Mouse (Mus musculus): Measurements from ENCODE around the gene Slc44a3. TPM values are rescaled to one million over a fixed set of nuclear protein-coding genes. Genes with fewer than 3 reads are reported as not detected.

The Slc44a3 gene
- polyA plus RNA-seq (2016; fragmentation: Nextera tagmentation; extraction: Ambion mirVana), result 1.5 and 1.6 TPM in 2 replicates

DNA sequence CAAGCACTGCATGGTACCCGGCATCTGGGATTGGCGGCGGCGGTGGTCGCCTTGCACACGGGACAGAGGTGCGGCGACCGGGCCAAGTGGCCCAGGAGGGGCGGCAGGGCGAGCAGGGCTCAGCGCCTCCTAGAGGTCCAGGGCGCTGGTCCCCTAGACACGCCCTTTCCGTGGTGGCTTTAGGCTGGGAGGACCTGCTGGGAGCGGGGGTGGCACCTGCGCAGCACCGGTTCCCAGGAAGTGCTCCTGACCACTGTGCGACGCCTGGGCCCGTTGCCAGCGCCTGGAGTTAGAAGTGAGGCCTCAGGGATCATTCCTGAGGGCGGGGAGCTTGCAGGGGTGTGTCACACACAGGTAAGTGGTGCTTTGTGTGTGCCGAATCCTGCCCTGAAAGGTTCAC lies at the start of gene Slc44a3:
TSS of gene Slc44a3 (minus strand) at position 229 of the 400 bp plus-strand sequence.
- no peaks in the 10 kb centered on the region for H3K36me3 ChIP-seq
- peak within 1 kb of the TSS; percentile 19 for H3K4me3 ChIP-seq
- peak; percentile 57 for ATAC-seq (ENCODE audit: insufficient number of reproducible peaks, insufficient read depth, low FRiP score, low TSS enrichment)
- no peaks in the 10 kb centered on the region for H3K9me3 ChIP-seq
- H3K9ac ChIP-seq, result no peak within 1 kb of the TSS
- peaks cover 12% of the 10 kb centered on the region for H3K4me1 ChIP-seq
- peaks cover 17% of the 10 kb centered on the region for H3K27me3 ChIP-seq
- WGBS, result 3% methylated on average over 24 of the region's 24 CpGs
- H3K4me2 ChIP-seq (replicated peaks), result peak within 1 kb of the TSS; percentile 41
- no peak within 1 kb of the TSS for H3K27ac ChIP-seq

DNA sequence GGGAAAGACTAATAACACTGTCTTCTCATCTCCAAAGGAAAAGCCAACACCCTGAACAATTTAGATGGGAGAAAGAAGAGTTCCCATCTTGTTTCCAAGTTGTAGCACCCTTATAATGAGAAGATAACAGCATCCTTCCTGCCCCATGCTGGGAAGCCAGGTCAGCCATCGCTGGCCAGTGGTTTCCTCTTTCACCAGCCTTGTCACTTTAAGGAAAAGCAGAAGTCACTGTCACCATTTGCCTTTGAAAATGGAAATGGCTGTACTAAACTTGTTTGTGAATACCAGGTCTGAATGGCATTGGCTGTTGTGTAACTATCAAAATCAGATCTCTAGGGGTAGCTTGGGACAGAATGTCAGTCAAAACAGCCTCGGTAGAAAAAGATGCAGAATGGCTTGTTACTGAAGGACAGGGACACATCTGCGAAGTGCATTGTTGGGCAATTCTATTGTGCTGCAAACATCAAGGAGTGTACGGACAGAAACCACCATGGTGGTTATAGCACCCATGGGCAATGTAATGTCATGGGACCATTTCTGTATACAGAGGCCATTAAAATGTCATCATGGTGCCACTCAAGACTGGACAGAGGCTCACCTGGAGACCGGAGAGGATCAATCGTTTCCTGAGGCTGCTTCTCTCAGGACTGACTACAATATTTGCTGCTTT lies 47.8 kb upstream of the Slc44a3 start:
- Histone ChIP-seq H3K27me3 (no peaks in the 10 kb centered on the region), H3K9me3 (no peaks in the 10 kb centered on the region), H3K4me3 (no peak overlapping the region), H3K36me3 (no peaks in the 10 kb centered on the region), H3K9ac (no peak overlapping the region), H3K4me2 (replicated peaks) (no peak overlapping the region), H3K27ac (no peak overlapping the region), H3K4me1 (peaks cover 27% of the 10 kb centered on the region)
- WGBS, result 89% methylated on average over 6 of the region's 6 CpGs
- ATAC-seq (ENCODE audit: insufficient number of reproducible peaks, insufficient read depth, low FRiP score, low TSS enrichment), result no peak

DNA sequence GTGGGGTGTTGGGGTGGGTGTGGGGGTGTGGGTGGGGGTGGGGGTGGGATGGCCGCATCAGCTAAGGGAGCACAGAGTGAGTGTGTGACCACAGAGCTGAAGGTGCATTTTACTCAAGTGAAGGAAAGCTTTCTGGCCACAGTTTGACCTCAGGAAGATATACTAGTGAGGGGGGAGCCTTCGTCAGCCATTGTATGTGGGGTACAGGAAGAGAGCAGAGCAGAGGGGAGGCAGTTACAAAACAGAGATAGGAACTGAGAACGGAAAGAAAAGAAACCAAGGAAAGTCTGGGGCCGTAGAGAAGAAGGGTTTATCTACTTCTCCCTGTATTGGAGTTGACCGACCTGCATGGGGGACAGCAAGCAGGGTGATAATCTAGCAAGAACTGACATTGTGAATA lies 47.2 kb upstream of the Slc44a3 start:
- peaks cover 21% of the 10 kb centered on the region for H3K4me1 ChIP-seq
- H3K4me3 ChIP-seq, result no peak overlapping the region

DNA sequence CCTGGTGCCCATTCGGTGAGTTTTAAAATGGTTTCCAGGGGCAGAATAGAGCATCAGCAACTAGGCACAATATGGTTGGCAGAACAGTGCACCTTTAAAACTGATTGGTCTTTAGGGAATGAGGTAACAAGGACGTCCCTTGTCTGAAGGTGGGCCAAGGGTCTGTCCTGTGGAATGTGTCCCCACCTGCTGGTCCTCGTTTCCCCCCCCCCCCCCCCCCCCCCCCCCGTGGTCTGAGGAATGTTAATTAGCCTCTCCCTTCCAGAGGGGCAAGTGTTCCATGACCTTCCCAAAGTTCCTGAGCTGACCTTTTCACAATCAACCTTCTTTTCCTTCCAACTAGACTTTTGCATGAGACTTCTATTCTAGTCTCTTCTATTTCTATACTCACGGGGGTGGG lies 46.5 kb upstream of the Slc44a3 start:
- no peak overlapping the region for H3K4me2 ChIP-seq (replicated peaks)
- H3K9me3 ChIP-seq, result no peaks in the 10 kb centered on the region
- H3K27ac ChIP-seq, result no peak overlapping the region
- H3K4me3 ChIP-seq, result no peak overlapping the region
- no peak for ATAC-seq (ENCODE audit: insufficient number of reproducible peaks, insufficient read depth, low FRiP score, low TSS enrichment)
- H3K36me3 ChIP-seq, result no peaks in the 10 kb centered on the region
- H3K4me1 ChIP-seq, result peaks cover 15% of the 10 kb centered on the region
- H3K9ac ChIP-seq, result no peak overlapping the region
- WGBS, result 45% methylated on average over 4 of the region's 5 CpGs
- no peaks in the 10 kb centered on the region for H3K27me3 ChIP-seq

More for the DNA sequence above, 47.2 kb upstream of the Slc44a3 start:
- no peaks in the 10 kb centered on the region for H3K36me3 ChIP-seq
- H3K27me3 ChIP-seq, result no peaks in the 10 kb centered on the region
- no peak overlapping the region for H3K4me2 ChIP-seq (replicated peaks)
- WGBS, result 90% methylated on average over 5 of the region's 5 CpGs
- no peaks in the 10 kb centered on the region for H3K9me3 ChIP-seq
- no peak for ATAC-seq (ENCODE audit: insufficient number of reproducible peaks, insufficient read depth, low FRiP score, low TSS enrichment)
- H3K27ac ChIP-seq, result no peak overlapping the region
- no peak overlapping the region for H3K9ac ChIP-seq

DNA sequence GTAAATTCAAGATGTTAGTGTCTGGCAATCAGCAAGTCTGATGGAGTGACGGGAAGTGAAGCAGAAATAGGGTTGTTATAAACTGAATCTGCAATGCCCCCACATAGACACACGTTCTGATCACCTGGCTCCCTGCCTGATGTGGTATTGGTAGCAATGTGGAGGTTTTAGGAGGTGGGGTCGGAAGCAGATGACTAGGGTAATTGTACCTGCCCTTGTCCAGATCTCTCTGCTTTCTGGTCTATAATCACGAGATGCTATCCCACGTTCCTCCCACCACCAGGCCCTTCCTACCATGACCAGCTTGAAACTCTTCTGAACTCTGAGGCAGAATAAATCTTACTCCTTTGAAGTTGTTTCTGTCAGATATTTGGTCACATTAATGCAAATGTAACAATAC lies 45.4 kb upstream of the Slc44a3 start:
- peaks cover 14% of the 10 kb centered on the region for H3K4me1 ChIP-seq
- WGBS, result 61% methylated on average over 5 of the region's 5 CpGs
- H3K27me3 ChIP-seq, result no peaks in the 10 kb centered on the region
- no peaks in the 10 kb centered on the region for H3K9me3 ChIP-seq
- no peak overlapping the region for H3K4me3 ChIP-seq
- H3K36me3 ChIP-seq, result no peaks in the 10 kb centered on the region
- no peak for ATAC-seq (ENCODE audit: insufficient number of reproducible peaks, insufficient read depth, low FRiP score, low TSS enrichment)
- H3K27ac ChIP-seq, result peak overlapping the region; percentile 74
- H3K9ac ChIP-seq, result no peak overlapping the region
- no peak overlapping the region for H3K4me2 ChIP-seq (replicated peaks)

DNA sequence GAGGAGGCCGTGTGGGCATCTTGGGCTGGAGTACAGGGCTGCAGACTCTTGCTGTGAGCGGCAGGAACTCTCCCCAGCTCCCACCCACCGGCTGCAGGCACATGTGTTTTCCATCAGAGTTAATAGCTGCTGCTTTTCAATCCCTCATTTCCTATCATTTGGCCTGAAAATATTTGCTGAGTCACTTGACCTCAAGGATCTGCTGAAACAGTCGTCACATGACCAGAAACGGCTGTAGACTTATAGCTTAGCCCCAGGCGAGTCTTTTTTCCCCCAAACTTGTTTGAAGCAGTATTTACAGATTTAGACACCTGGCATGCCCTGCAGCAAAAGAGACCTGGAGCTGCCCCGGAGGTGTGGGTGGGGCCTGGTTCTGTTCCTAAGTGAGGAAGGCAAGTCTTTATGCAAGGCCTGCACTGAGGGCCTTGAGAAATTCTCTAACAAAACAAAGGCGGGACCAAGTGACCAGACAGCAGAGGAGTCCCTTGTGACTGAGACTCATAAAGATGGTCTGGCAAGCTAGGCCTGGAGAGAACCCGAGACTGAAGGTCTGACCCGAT lies 44.9 kb upstream of the Slc44a3 start:
- ATAC-seq (ENCODE audit: insufficient number of reproducible peaks, insufficient read depth, low FRiP score, low TSS enrichment), result peak; percentile 87
- H3K27ac ChIP-seq, result peak overlapping the region; percentile 74
- H3K4me1 ChIP-seq, result peaks cover 14% of the 10 kb centered on the region
- H3K36me3 ChIP-seq, result no peaks in the 10 kb centered on the region
- H3K9ac ChIP-seq, result no peak overlapping the region
- 15% methylated on average over 10 of the region's 10 CpGs for WGBS
- no peaks in the 10 kb centered on the region for H3K27me3 ChIP-seq
- H3K4me3 ChIP-seq, result no peak overlapping the region
- H3K9me3 ChIP-seq, result no peaks in the 10 kb centered on the region
- H3K4me2 ChIP-seq (replicated peaks), result peak overlapping the region; percentile 16; the same call in 1 of the 2 replicates

DNA sequence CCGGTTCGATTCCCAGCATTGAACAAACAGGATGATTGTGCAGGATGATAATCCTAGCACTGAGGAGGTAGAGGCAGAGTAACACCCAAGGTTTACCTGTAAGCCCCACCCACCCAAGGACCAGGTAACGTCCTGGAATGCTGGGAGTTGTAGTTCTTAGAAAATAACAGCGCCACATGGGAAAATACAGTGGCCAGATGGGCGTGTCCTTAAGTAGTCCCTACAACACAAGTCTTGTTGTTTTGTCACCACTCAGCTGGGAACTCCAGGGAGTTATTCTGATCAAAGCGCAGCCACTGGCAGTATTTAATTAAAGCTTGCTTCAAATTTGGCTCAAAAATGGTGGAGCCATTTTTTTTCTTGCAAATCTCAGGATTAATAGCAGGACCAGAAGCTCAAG lies 44.2 kb upstream of the Slc44a3 start:
- ATAC-seq (ENCODE audit: insufficient number of reproducible peaks, insufficient read depth, low FRiP score, low TSS enrichment), result no peak
- H3K4me2 ChIP-seq (replicated peaks), result no peak overlapping the region

DNA sequence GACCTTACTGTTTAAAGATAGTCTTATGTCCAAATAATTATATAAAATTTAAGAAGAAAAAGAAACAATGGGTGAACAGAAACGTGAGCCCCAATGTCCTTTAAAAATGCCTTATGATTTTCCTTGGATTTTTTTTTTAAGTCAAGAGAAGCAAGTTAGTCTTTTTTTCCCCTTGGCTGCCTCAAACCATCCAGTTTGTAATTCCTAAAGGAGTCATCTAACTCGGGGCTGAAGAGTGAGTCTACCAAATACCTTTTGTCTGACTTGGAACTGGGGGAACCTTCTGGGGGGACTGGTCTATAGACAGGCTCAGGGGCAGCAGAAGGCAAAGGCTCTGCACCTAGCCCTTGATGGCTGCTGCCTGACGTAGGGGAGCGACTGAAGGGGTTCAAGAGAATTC lies 42.2 kb upstream of the Slc44a3 start:
- no peak for ATAC-seq (ENCODE audit: insufficient number of reproducible peaks, insufficient read depth, low FRiP score, low TSS enrichment)
- peaks cover 14% of the 10 kb centered on the region for H3K4me1 ChIP-seq
- no peak overlapping the region for H3K4me2 ChIP-seq (replicated peaks)
- 67% methylated on average over 4 of the region's 4 CpGs for WGBS
- H3K27me3 ChIP-seq, result no peaks in the 10 kb centered on the region
- no peaks in the 10 kb centered on the region for H3K9me3 ChIP-seq
- H3K36me3 ChIP-seq, result no peaks in the 10 kb centered on the region
- no peak overlapping the region for H3K27ac ChIP-seq
- H3K9ac ChIP-seq, result no peak overlapping the region
- H3K4me3 ChIP-seq, result no peak overlapping the region

More for the DNA sequence above, 44.2 kb upstream of the Slc44a3 start:
- H3K9ac ChIP-seq, result no peak overlapping the region
- H3K36me3 ChIP-seq, result no peaks in the 10 kb centered on the region
- H3K9me3 ChIP-seq, result no peaks in the 10 kb centered on the region
- H3K27ac ChIP-seq, result no peak overlapping the region
- 45% methylated on average over 6 of the region's 6 CpGs for WGBS
- no peaks in the 10 kb centered on the region for H3K27me3 ChIP-seq
- peaks cover 14% of the 10 kb centered on the region for H3K4me1 ChIP-seq
- H3K4me3 ChIP-seq, result no peak overlapping the region

DNA sequence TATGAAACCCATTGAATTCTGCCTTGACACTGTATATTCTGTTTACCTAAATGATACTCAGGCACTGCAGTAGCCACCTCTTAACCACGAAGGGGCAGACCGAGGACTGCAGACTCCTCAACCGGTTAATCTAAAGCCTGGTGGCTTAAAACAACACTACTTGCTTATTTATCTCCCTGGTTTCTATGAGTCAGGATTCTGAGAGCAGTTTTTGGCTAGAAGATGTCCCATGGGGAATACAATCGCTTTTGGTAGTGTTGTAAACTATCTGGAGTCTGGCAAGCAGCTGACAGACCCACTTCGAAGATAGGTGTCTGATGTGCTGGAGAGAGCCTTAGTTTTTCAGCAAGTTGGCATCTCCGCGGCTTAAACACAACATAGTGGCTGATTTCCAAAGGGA lies 41.7 kb upstream of the Slc44a3 start:
- no peaks in the 10 kb centered on the region for H3K9me3 ChIP-seq
- H3K27me3 ChIP-seq, result no peaks in the 10 kb centered on the region
- no peak overlapping the region for H3K27ac ChIP-seq
- H3K4me2 ChIP-seq (replicated peaks), result no peak overlapping the region
- no peak overlapping the region for H3K9ac ChIP-seq
- peaks cover 14% of the 10 kb centered on the region for H3K4me1 ChIP-seq
- no peaks in the 10 kb centered on the region for H3K36me3 ChIP-seq
- no peak for ATAC-seq (ENCODE audit: insufficient number of reproducible peaks, insufficient read depth, low FRiP score, low TSS enrichment)
- WGBS, result 65% methylated on average over 7 of the region's 7 CpGs
- H3K4me3 ChIP-seq, result no peak overlapping the region

DNA sequence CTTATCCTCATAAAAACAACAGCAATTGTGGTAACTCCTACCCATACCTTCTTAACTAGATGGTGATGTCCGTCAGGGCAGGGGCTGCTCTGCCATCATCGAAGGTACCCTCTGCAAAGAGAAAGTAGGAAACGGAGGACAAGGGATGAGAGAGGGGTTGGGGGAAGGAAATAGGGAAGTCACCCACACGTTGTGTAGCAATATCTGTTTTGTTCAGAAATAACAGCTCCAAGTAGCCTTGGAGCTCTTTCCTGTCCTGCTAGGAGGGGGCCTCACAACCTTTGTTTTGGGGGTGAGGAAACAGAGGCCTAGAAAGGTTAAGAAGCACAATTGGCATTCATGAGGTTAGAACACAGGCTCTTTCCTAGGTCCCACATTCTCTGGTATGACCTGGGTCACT lies 39.3 kb upstream of the Slc44a3 start:
- Histone ChIP-seq H3K36me3 (no peaks in the 10 kb centered on the region), H3K9me3 (no peaks in the 10 kb centered on the region), H3K27ac (no peak overlapping the region), H3K9ac (no peak overlapping the region), H3K4me2 (replicated peaks) (no peak overlapping the region), H3K4me3 (no peak overlapping the region), H3K4me1 (peaks cover 3% of the 10 kb centered on the region; the same call in 1 of the 2 replicates), H3K27me3 (no peaks in the 10 kb centered on the region)
- no peak for ATAC-seq (ENCODE audit: insufficient number of reproducible peaks, insufficient read depth, low FRiP score, low TSS enrichment)
- WGBS, result 90% methylated on average over 4 of the region's 4 CpGs

DNA sequence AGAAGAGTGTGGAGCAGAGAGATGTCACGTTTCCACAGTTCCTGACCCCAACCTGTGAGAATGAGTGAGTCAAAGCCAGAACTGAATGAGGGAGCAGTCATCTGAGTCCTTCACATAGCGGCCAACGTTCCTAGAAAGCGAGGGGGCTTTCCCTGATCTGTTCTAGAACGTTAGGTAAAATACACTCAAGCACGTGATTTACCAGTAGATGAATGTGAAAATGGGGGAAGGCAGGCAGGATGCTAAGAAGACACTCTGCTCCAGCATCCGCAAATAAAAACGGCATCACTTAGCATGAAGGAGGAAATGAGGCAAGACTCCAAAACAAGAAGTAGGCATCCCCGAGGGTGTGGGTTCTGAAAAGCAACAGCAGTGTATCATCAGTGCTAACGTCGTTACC lies 38.4 kb upstream of the Slc44a3 start:
- H3K4me3 ChIP-seq, result no peak overlapping the region
- H3K9ac ChIP-seq, result no peak overlapping the region
- WGBS, result 87% methylated on average over 11 of the region's 11 CpGs
- ATAC-seq (ENCODE audit: insufficient number of reproducible peaks, insufficient read depth, low FRiP score, low TSS enrichment), result no peak
- no peaks in the 10 kb centered on the region for H3K9me3 ChIP-seq
- no peak overlapping the region for H3K27ac ChIP-seq
- no peaks in the 10 kb centered on the region for H3K36me3 ChIP-seq
- no peak overlapping the region for H3K4me2 ChIP-seq (replicated peaks)
- H3K27me3 ChIP-seq, result no peaks in the 10 kb centered on the region
- H3K4me1 ChIP-seq, result no peaks in the 10 kb centered on the region

DNA sequence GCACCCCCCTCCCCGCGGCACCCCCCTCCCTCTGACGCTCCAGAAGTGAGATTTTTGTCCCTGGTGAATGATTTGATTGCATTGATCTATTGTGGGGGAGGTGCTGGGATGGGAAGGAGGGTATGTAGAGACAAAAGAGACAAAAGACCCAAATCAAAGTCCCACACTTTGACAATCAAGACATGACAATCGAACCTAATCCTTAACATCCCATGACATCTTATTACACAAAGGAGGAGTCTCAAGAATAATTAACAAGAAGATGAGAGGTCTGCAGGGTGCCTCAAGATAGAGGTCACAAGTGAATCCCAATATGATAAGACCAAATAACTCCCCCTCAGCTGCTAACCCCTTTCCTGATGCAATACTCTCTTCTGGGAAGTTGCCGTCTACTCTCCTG lies 37.6 kb upstream of the Slc44a3 start:
- Histone ChIP-seq H3K4me3 (no peak overlapping the region), H3K9me3 (no peaks in the 10 kb centered on the region), H3K4me2 (replicated peaks) (no peak overlapping the region), H3K27ac (no peak overlapping the region), H3K36me3 (no peaks in the 10 kb centered on the region), H3K4me1 (no peaks in the 10 kb centered on the region), H3K27me3 (no peaks in the 10 kb centered on the region), H3K9ac (no peak overlapping the region)
- 73% methylated on average over 5 of the region's 5 CpGs for WGBS
- no peak for ATAC-seq (ENCODE audit: insufficient number of reproducible peaks, insufficient read depth, low FRiP score, low TSS enrichment)

Data from embryonic facial prominence, embryonic 12.5 days (tissue).